Mouse (Mus musculus) liver, embryonic 14.5 days (tissue): ENCODE measurements around the gene Arsa. TPM values are rescaled to one million over a fixed set of nuclear protein-coding genes. Genes with fewer than 3 reads are reported as not detected.

Experiments used
- ATAC-seq: fragments of 200-750 bp; cut with Nextera tagmentation; 2 replicates; pipeline ENCODE4 v1.8.0; 2017; ENCODE audit warnings: moderate number of reproducible peaks, mild to moderate bottlenecking, moderate library complexity; ENCODE audit not compliant: insufficient read depth
- DNase-seq, 3 experiments: peaks; one replicate each; pipeline ENCODE4 v3.0.0-alpha.2; 2012 to 2013; ENCODE audit warnings: low read depth in 3 of 3, low spot score in 3 of 3
- H3K27ac ChIP-seq: fragments of 300-500 bp; sonication (generic); 2 replicates; pipeline ENCODE4 v1.5.1; 2014; ENCODE audit warnings: moderate library complexity, mild to moderate bottlenecking, control low read depth, inconsistent platforms
- H3K27me3 ChIP-seq: fragments of 300-500 bp; sonication (generic); 2 replicates; pipeline ENCODE4 v1.6.1; 2014; ENCODE audit warnings: mild to moderate bottlenecking, low read length, moderate library complexity; ENCODE audit not compliant: control insufficient read depth, insufficient read depth
- H3K36me3 ChIP-seq: fragments of 300-500 bp; sonication (generic); replicated peaks from 2 replicates; pipeline ENCODE4 v1.6.1; 2014; ENCODE audit warnings: low read depth; ENCODE audit not compliant: control insufficient read depth, insufficient read depth
- H3K4me1 ChIP-seq, 2 experiments: fragments of 200-500 bp in 1 of 2; fragments of 300-500 bp in 1 of 2; sonication (generic) in 1 of 2; replicated peaks; 2 replicates each; pipeline ENCODE4 v1.6.1; 2012 to 2014; ENCODE audit warnings: antibody characterized with exemption in 1 of 2, inconsistent platforms in 1 of 2, low read length in 1 of 2; ENCODE audit not compliant: control insufficient read depth in 2 of 2, insufficient read depth in 2 of 2
- H3K4me2 ChIP-seq: fragments of 300-500 bp; sonication (generic); 2 replicates; pipeline ENCODE4 v1.6.1; 2014; ENCODE audit warnings: low read depth, mild to moderate bottlenecking, control low read depth, moderate library complexity
- H3K4me3 ChIP-seq, 2 experiments: fragments of 200-500 bp in 1 of 2; fragments of 300-500 bp in 1 of 2; sonication (generic) in 1 of 2; 2 replicates each; pipeline ENCODE4 v1.5.1; 2012 to 2014; ENCODE audit warnings: low read depth in 2 of 2, low read length in 2 of 2, mild to moderate bottlenecking in 2 of 2, control low read depth in 1 of 2, inconsistent platforms in 1 of 2, moderate library complexity in 1 of 2; ENCODE audit not compliant: insufficient read depth in 1 of 2
- H3K9ac ChIP-seq: fragments of 300-500 bp; sonication (generic); replicated peaks from 2 replicates; pipeline ENCODE4 v1.6.1; 2014; ENCODE audit warnings: mild to moderate bottlenecking, control low read depth, moderate library complexity
- H3K9me3 ChIP-seq: fragments of 300-500 bp; sonication (generic); 2 replicates; pipeline ENCODE4 v1.6.1; 2016; ENCODE audit warnings: low read length, mixed read lengths; ENCODE audit not compliant: control insufficient read depth
- CTCF ChIP-seq: IDR thresholded peaks from 2 replicates; pipeline ENCODE4 v1.5.1; 2016; ENCODE audit warnings: antibody characterized with exemption, low read depth, control low read depth
- EP300 ChIP-seq: IDR thresholded peaks from 2 replicates; pipeline ENCODE4 v1.6.1; 2016; ENCODE audit warnings: antibody characterized with exemption, low read depth
- WGBS: fragments of 180-500 bp; shearing (Covaris S2); extraction: QIAGEN DNeasy Blood & Tissue Kit; methylation state at CpG from one replicate; pipeline ENCODE4 v1.1.7; 2014; ENCODE audit not compliant: insufficient replicate concordance; 5-methylcytosine and 5-hydroxymethylcytosine counted together
- polyA plus RNA-seq, 2 experiments: library from polyadenylated mRNA; depleted of rRNA in 1 of 2; stranded (reverse) in 1 of 2; unstranded in 1 of 2; fragments of >200 nt; fragmentation: Nextera tagmentation in 1 of 2; extraction: Ambion mirVana in 1 of 2; gene quantifications; 2 replicates each; pipeline versions ENCODE4 v1.2.1 to v1.2.3; 2012 to 2014

Arsa gene
- polyA plus RNA-seq, 2 experiments = 3.1 to 3.4 TPM

- TF ChIP-seq EP300 = no peak
- TF ChIP-seq CTCF = no peak
- Histone ChIP-seq H3K4me1 (peaks cover 0 to 5% of the 10 kb centered on the region in 2 experiments; a peak in 2 of 4 replicates), H3K4me2 (no peak overlapping the region), H3K27me3 (no peaks in the 10 kb centered on the region), H3K4me3 (no peak overlapping the region), H3K9ac (no peak overlapping the region), H3K9me3 (no peaks in the 10 kb centered on the region), H3K36me3 (no peaks in the 10 kb centered on the region), H3K27ac (no peak overlapping the region)
- no peak for ATAC-seq
- WGBS = 71% methylated on average over 8 of the region's 8 CpGs
- no peak for DNase-seq
Observed at GRCm38 (mm10) chr15:89507751-89508150, 30.5 kb upstream of the Arsa start.

GRCm38 (mm10) chr15:89504838-89505237, 27.6 kb upstream of the Arsa start:
- Histone ChIP-seq H3K9me3 (no peaks in the 10 kb centered on the region), H3K4me2 (no peak overlapping the region), H3K4me3 (no peak overlapping the region), H3K36me3 (no peaks in the 10 kb centered on the region), H3K9ac (no peak overlapping the region), H3K4me1 (peaks cover 0 to 2% of the 10 kb centered on the region in 2 experiments; a peak in 1 of 4 replicates), H3K27me3 (peaks cover 2% of the 10 kb centered on the region; the same call in 1 of the 2 replicates), H3K27ac (no peak overlapping the region)
- no peak for TF ChIP-seq CTCF
- no peak for TF ChIP-seq EP300
- ATAC-seq (no peak), DNase-seq (no peak)
- 78% methylated on average over 9 of the region's 9 CpGs for WGBS

DNA sequence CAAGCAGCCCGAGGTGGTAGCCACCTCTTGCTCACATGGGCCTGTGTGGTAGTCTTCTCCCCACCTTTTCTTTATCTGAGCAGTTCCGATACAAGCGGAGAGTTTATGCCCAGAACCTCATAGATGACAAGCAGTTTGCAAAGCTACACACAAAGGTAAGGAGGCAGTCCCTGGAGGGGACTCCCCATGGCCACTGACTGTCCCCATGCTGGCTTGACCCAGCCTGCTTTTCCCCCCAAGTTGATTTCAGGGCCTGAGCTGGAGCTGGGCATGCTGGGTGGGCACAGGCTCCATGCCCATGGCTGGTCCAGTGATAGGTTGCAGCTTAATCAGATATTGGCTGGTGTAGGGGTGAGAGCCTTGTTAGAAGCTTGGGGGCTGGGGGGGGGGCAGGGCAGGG, 24.1 kb upstream of the Arsa start:
- ATAC-seq (no peak), DNase-seq (no peak)
- no peak overlapping the region for H3K4me3 ChIP-seq
- no peak overlapping the region for H3K4me2 ChIP-seq
- TF ChIP-seq CTCF (no peak), EP300 (no peak)
- H3K9me3 ChIP-seq = no peaks in the 10 kb centered on the region
- no peak overlapping the region for H3K9ac ChIP-seq
- no peaks in the 10 kb centered on the region for H3K36me3 ChIP-seq
- peaks cover 0 to 2% of the 10 kb centered on the region in 2 experiments; a peak in 1 of 4 replicates for H3K4me1 ChIP-seq
- H3K27me3 ChIP-seq = peaks cover 16% of the 10 kb centered on the region
- WGBS = 45% methylated on average over 3 of the region's 3 CpGs
- H3K27ac ChIP-seq = no peak overlapping the region

GRCm38 (mm10) chr15:89500221-89500791, 23.1 kb upstream of the Arsa start:
- no peak for DNase-seq

DNA sequence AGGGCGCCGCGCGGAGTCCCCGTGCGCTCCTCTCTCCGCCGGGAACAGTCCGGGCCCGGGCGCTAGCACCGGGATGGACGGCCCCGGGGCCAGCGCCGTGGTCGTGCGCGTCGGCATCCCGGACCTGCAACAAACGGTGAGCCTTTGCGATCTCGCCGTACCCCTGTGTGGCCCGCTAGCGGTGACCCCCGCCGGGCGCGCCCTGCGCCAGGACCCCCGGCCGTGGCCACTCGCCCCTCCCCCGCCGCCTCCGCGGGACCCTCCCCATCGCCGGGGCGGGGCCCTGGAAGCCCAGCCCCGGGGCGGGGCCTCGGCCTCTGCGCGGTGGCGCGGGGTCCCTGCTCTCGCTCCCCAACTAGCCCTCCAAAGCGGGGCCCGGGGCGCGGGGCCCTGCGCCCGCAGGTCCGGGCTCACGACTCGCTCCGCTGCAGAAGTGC, 22.6 kb upstream of the Arsa start:
- peak overlapping the region; percentile 64 to 66 for H3K4me3 ChIP-seq
- H3K4me2 ChIP-seq = peak overlapping the region; percentile 71
- WGBS = 2% methylated on average over 32 of the region's 60 CpGs
- DNase-seq (no peak), ATAC-seq (peak; percentile 67; the same call in 1 of the 2 replicates)
- no peak for TF ChIP-seq EP300
- no peak for TF ChIP-seq CTCF
- H3K27ac ChIP-seq = no peak overlapping the region
- H3K9ac ChIP-seq = 0 out of 2 replicates have a peak overlapping the region, but pooled peaks have one; percentile 7
- H3K9me3 ChIP-seq = no peaks in the 10 kb centered on the region
- peaks cover 16% of the 10 kb centered on the region for H3K27me3 ChIP-seq
- H3K4me1 ChIP-seq = peaks cover 0 to 2% of the 10 kb centered on the region in 2 experiments; a peak in 1 of 4 replicates
- no peaks in the 10 kb centered on the region for H3K36me3 ChIP-seq

More at GRCm38 (mm10) chr15:89500221-89500791, 23.1 kb upstream of the Arsa start:
- Histone ChIP-seq H3K27me3 (peaks cover 16% of the 10 kb centered on the region), H3K4me2 (peak overlapping the region; percentile 71), H3K4me1 (peaks cover 0 to 2% of the 10 kb centered on the region in 2 experiments; a peak in 1 of 4 replicates), H3K9ac (no peak overlapping the region), H3K4me3 (peak overlapping the region; percentile 64 to 66), H3K9me3 (no peaks in the 10 kb centered on the region), H3K36me3 (no peaks in the 10 kb centered on the region), H3K27ac (no peak overlapping the region)
- 9% methylated on average over 35 of the region's 35 CpGs for WGBS
- TF ChIP-seq EP300 = no peak
- no peak for TF ChIP-seq CTCF
- ATAC-seq = peak; percentile 58; the same call in 1 of the 2 replicates
